ENCODE assay signal across 28 mouse cellular contexts in the genomic region with DNA sequence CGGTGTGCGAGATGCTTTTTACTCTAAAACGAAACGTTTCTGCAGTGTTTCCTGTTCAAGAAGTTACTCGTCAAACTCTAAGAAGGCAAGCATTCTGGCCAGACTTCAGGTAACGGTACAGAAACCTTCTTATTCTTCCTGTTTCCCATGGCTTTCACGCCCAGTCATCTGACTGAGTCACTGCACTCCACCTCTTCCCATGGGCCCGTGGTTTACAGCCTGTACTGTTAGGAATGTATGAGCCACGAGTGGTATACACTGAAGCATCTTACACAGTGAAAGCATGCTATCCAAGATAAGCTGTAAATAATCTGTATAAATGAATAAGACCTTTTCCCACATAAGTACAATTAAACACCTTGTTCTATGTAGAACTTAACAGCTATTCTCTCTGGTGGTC. TPM values are rescaled to one million over a fixed set of nuclear protein-coding genes. Genes with fewer than 3 reads are reported as not detected.
A peak's percentile ranks its signal among the peaks of the same experiment; 100 is the strongest.
DNase-seq lines count a peak whose midpoint lies in the region; ATAC-seq and TF ChIP-seq lines count a peak whose summit lies in the region.
"Had no signal": no experiment of that assay in that cellular context is flagged by ENCODE, and none has a peak within 500 bp of the region (broad histone marks: within the 10 kb centered on the region; RNA-seq: fewer than 3 reads in every experiment).

No protein-coding gene starts in this region.

- no peak overlapping the region for H3K27ac ChIP-seq in intestine, postnatal 0 days (ENCODE audit: low read depth, low read length)
- no peak overlapping the region for H3K27ac ChIP-seq in intestine, embryonic 16.5 days (ENCODE audit: low read length)
- H3K27ac ChIP-seq in CH12.LX (ENCODE audit: insufficient read depth, low read depth), result peak overlapping the region; percentile 32; the same call in 1 of the 2 replicates
- no peak overlapping the region for H3K27ac ChIP-seq in kidney, embryonic 14.5 days (ENCODE audit: low read depth, low read length)
- H3K27ac ChIP-seq: forebrain, embryonic 12.5 days; forebrain, embryonic 15.5 days; heart, embryonic 15.5 days; hindbrain, embryonic 10.5 days; hindbrain, embryonic 14.5 days; hindbrain, postnatal 0 days had no signal

- no peak for TF ChIP-seq EP300 in CH12.LX (IDR thresholded peaks at IDR 0.05; ENCODE audit: low read length)

- peaks cover 37% of the 10 kb centered on the region for H3K36me3 ChIP-seq in intestine, postnatal 0 days (ENCODE audit: control insufficient read depth, insufficient read depth)
- H3K36me3 ChIP-seq in intestine, embryonic 16.5 days (ENCODE audit: control insufficient read depth, insufficient read depth, low read length), result 0 out of 2 replicates have a peak, but pooled peaks cover 5% of the 10 kb centered on the region
- H3K36me3 ChIP-seq in CH12.LX (replicated peaks in 1 of 2; ENCODE audit: control insufficient read depth in 1 of 2, insufficient read depth in 1 of 2, low read length in 1 of 2), result peaks cover 52 to 93% of the 10 kb centered on the region in 2 experiments
- H3K36me3 ChIP-seq in kidney, embryonic 14.5 days (ENCODE audit: control insufficient read depth, insufficient read depth, low read length), result peaks cover 79% of the 10 kb centered on the region

- H3K27me3 ChIP-seq in intestine, postnatal 0 days (replicated peaks; ENCODE audit: control insufficient read depth, insufficient read depth, low read length), result no peaks in the 10 kb centered on the region
- H3K27me3 ChIP-seq in intestine, embryonic 16.5 days (replicated peaks; ENCODE audit: control insufficient read depth, insufficient read depth, low read length), result no peaks in the 10 kb centered on the region
- H3K27me3 ChIP-seq in CH12.LX (replicated peaks), result no peaks in the 10 kb centered on the region
- H3K27me3 ChIP-seq in Patski, result no peaks in the 10 kb centered on the region
- no peaks in the 10 kb centered on the region for H3K27me3 ChIP-seq in kidney, embryonic 14.5 days (ENCODE audit: control insufficient read depth, insufficient read depth, low read length)
- H3K27me3 ChIP-seq: forebrain, embryonic 12.5 days; forebrain, embryonic 15.5 days; heart, embryonic 12.5 days; heart, embryonic 15.5 days had no signal

- POLR2A ChIA-PET in Patski (lab: Charles Lee), result no interaction called here

- no peak overlapping the region for H3K9ac ChIP-seq in intestine, postnatal 0 days (ENCODE audit: low read depth, low read length)
- no peak overlapping the region for H3K9ac ChIP-seq in intestine, embryonic 16.5 days (ENCODE audit: low read depth, low read length)
- no peak overlapping the region for H3K9ac ChIP-seq in CH12.LX (ENCODE audit: insufficient read depth, low read depth)
- no peak overlapping the region for H3K9ac ChIP-seq in kidney, embryonic 14.5 days (ENCODE audit: low read depth, low read length)
- H3K9ac ChIP-seq: forebrain, embryonic 12.5 days; forebrain, embryonic 15.5 days; heart, embryonic 12.5 days; heart, embryonic 15.5 days; hindbrain, embryonic 14.5 days had no signal

- no peak for TF ChIP-seq RAD21 in CH12.LX (IDR thresholded peaks at IDR 0.05; ENCODE audit: low read depth, low read length)

- no peaks in the 10 kb centered on the region for H3K4me1 ChIP-seq in intestine, postnatal 0 days (replicated peaks; ENCODE audit: control insufficient read depth, insufficient read depth, low read length)
- H3K4me1 ChIP-seq in intestine, embryonic 16.5 days (ENCODE audit: control insufficient read depth, insufficient read depth, low read length), result no peaks in the 10 kb centered on the region
- peaks cover 10 to 25% of the 10 kb centered on the region in 2 experiments for H3K4me1 ChIP-seq in CH12.LX (ENCODE audit: control insufficient read depth in 1 of 2, insufficient read depth in 2 of 2)
- H3K4me1 ChIP-seq in kidney, embryonic 14.5 days (ENCODE audit: control insufficient read depth, insufficient read depth, low read length), result no peaks in the 10 kb centered on the region
- H3K4me1 ChIP-seq: forebrain, embryonic 12.5 days; forebrain, embryonic 15.5 days; heart, embryonic 12.5 days; heart, embryonic 15.5 days; hindbrain, embryonic 10.5 days had no signal

- DNase-seq in CH12.LX (ENCODE audit: extremely low read depth) (no peak), Patski (ENCODE audit: low read depth, low spot score) (no peak)
- no peak for DNase-seq in heart, adult 9 months (ENCODE audit: low spot score in 2 of 2)
- no peak for DNase-seq in gastrocnemius, adult 18-20 months (ENCODE audit: low spot score)
- DNase-seq: adrenal gland, adult 2 months; adrenal gland, postnatal 14 days; cerebellum, adult 11-12 months; cerebellum, adult 9-10 months; cerebellum, postnatal 14 days; gastrocnemius, postnatal 10 days; gastrocnemius, postnatal 36 days; heart, adult 11 months; heart, postnatal 10 days; heart, postnatal 36 days; kidney, adult 18-20 months; kidney, adult 9 months had no signal

- CTCF ChIA-PET in Patski (lab: Charles Lee), result no interaction called here

- peak; percentile 53; the same call in 1 of the 2 replicates for ATAC-seq in intestine, postnatal 0 days
- ATAC-seq in intestine, embryonic 16.5 days, result no peak
- ATAC-seq in Patski, result peak; percentile 54
- no peak for ATAC-seq in kidney, embryonic 14.5 days (ENCODE audit: low FRiP score, low TSS enrichment)
- no peak for ATAC-seq in granulocyte monocyte progenitor cell, adult 5-6 weeks (replicated peaks; ENCODE audit: poor library complexity, severe bottlenecking)
- ATAC-seq: forebrain, embryonic 15.5 days; hindbrain, postnatal 0 days; inflammation-experienced regulatory T-cells, adult 6 months had no signal

- TF ChIP-seq CTCF in intestine, postnatal 0 days (IDR thresholded peaks at IDR 0.05; ENCODE audit: low read depth), result no peak
- TF ChIP-seq CTCF in CH12.LX (conservative IDR thresholded peaks at IDR 0.05 in 1 of 2, IDR thresholded peaks at IDR 0.05 in 1 of 2; ENCODE audit: low read depth in 2 of 2, low read length in 2 of 2) (no peak), Patski (IDR thresholded peaks at IDR 0.05) (no peak)

- H3K4me2 ChIP-seq in intestine, postnatal 0 days (replicated peaks; ENCODE audit: low read depth), result no peak overlapping the region
- no peak overlapping the region for H3K4me2 ChIP-seq in intestine, embryonic 16.5 days (ENCODE audit: low read depth, low read length)
- no peak overlapping the region for H3K4me2 ChIP-seq in CH12.LX (ENCODE audit: insufficient read depth, low read depth, poor library complexity, severe bottlenecking)
- H3K4me2 ChIP-seq in kidney, embryonic 14.5 days (replicated peaks; ENCODE audit: low read depth, low read length), result no peak overlapping the region
- H3K4me2 ChIP-seq: forebrain, embryonic 12.5 days; forebrain, embryonic 15.5 days; heart, embryonic 12.5 days; heart, embryonic 15.5 days; hindbrain, embryonic 14.5 days had no signal

- dilution Hi-C loops in CH12.LX (cut with MboI; ENCODE audit: extremely low pct_ligation_motif_present, extremely low pct_unique_long_range_greater_than_20kb, low sequenced_read_pairs), result no loop called here

- no peak overlapping the region for H3K4me3 ChIP-seq in intestine, postnatal 0 days (ENCODE audit: low read depth, low read length)
- no peak overlapping the region for H3K4me3 ChIP-seq in intestine, embryonic 16.5 days (ENCODE audit: low read length)
- H3K4me3 ChIP-seq in CH12.LX (replicated peaks in 1 of 3; ENCODE audit: low read depth in 2 of 3, low read length in 2 of 3, poor library complexity in 1 of 3), result no peak overlapping the region
- no peak overlapping the region for H3K4me3 ChIP-seq in kidney, embryonic 14.5 days (ENCODE audit: low read length)
- H3K4me3 ChIP-seq: forebrain, embryonic 12.5 days; forebrain, embryonic 15.5 days; heart, embryonic 12.5 days; heart, embryonic 15.5 days; hindbrain, embryonic 10.5 days had no signal

- in situ Hi-C loops in CH12.LX (cut with MboI; ENCODE audit: low pct_ligation_motif_present, low pct_unique_long_range_greater_than_20kb, low sequenced_read_pairs), result no loop called here
- in situ Hi-C loops in Patski (cut with MboI; ENCODE audit: low pct_unique_long_range_greater_than_20kb), result no loop called here

- 69% methylated on average over 9 of the region's 9 CpGs for WGBS in intestine, postnatal 0 days
- WGBS in intestine, embryonic 16.5 days, result 81% methylated on average over 9 of the region's 9 CpGs
- WGBS in kidney, embryonic 14.5 days, result 90% methylated on average over 9 of the region's 9 CpGs

- peaks cover 1% of the 10 kb centered on the region; the same call in 1 of the 2 replicates for H3K79me2 ChIP-seq in CH12.LX (replicated peaks; ENCODE audit: control insufficient read depth, extremely low read depth, insufficient read depth, poor library complexity, severe bottlenecking)

- H3K9me3 ChIP-seq in intestine, postnatal 0 days (ENCODE audit: control insufficient read depth), result no peaks in the 10 kb centered on the region
- H3K9me3 ChIP-seq in intestine, embryonic 16.5 days (ENCODE audit: control insufficient read depth, low read length), result no peaks in the 10 kb centered on the region
- H3K9me3 ChIP-seq in CH12.LX (replicated peaks; ENCODE audit: low read length), result no peaks in the 10 kb centered on the region
- H3K9me3 ChIP-seq in kidney, embryonic 14.5 days (ENCODE audit: control insufficient read depth, low read length), result no peaks in the 10 kb centered on the region
- H3K9me3 ChIP-seq: forebrain, embryonic 12.5 days; forebrain, embryonic 15.5 days; heart, embryonic 12.5 days; heart, embryonic 15.5 days; hindbrain, embryonic 10.5 days had no signal

- TF ChIP-seq POLR2A in CH12.LX (IDR thresholded peaks at IDR 0.05; ENCODE audit: low read depth, low read length), result no peak

RNA-seq across cellular contexts. Expression of a gene that starts 23.2 kb away (rescaled TPM):
- 9.4 and 10.5 TPM in 2 replicates for polyA plus RNA-seq in intestine, postnatal 0 days (2015; fragmentation: Nextera tagmentation; extraction: Ambion mirVana)
- 17.3 and 18.3 TPM in 2 replicates for polyA plus RNA-seq in intestine, embryonic 16.5 days (2015; fragmentation: Nextera tagmentation; extraction: Ambion mirVana)
- total RNA-seq in CH12.LX (2012; rRNA removed) (19.9 TPM in 2 replicates), CH12.LX (2014; rRNA removed) (20.5 and 21.5 TPM in 2 replicates)
- polyA plus RNA-seq in CH12.LX (2012; ENCODE audit: insufficient read length, low read depth) (46.5 and 50.1 TPM in 2 replicates), Patski (2021) (19.3 TPM)
- 1 to 10 TPM; 8.8 to 9.7 TPM for total RNA-seq in gastrocnemius, adult 18-20 months (2021)
- 28.5 and 33.4 TPM in 2 replicates for polyA plus RNA-seq in kidney, embryonic 14.5 days (2014; fragmentation: Nextera tagmentation; extraction: Ambion mirVana)
- 58.1 and 64.8 TPM in 2 replicates for total RNA-seq in granulocyte monocyte progenitor cell, adult 5-6 weeks (2014; fragmentation: Nextera tagmentation)
- 27.0 and 46.8 TPM in 2 replicates for total RNA-seq in granulocyte monocyte progenitor cell, adult 5-6 weeks (2017)

RNA-seq across cellular contexts. Expression of a gene that starts 23.3 kb away (rescaled TPM):
- 16.6 and 17.0 TPM in 2 replicates for polyA plus RNA-seq in intestine, postnatal 0 days (2015; fragmentation: Nextera tagmentation; extraction: Ambion mirVana)
- polyA plus RNA-seq in intestine, embryonic 16.5 days (2015; fragmentation: Nextera tagmentation; extraction: Ambion mirVana), result 18.6 and 19.0 TPM in 2 replicates
- total RNA-seq in CH12.LX (2012; rRNA removed) (61.8 and 76.0 TPM in 2 replicates), CH12.LX (2014; rRNA removed) (132 and 153 TPM in 2 replicates)
- polyA plus RNA-seq in CH12.LX (2012; ENCODE audit: insufficient read length, low read depth) (93.9 and 117 TPM in 2 replicates), Patski (2021) (32.8 TPM)
- total RNA-seq in gastrocnemius, adult 18-20 months (2021), result 1 to 10 TPM; 8.5 to 9.8 TPM
- polyA plus RNA-seq in kidney, embryonic 14.5 days (2014; fragmentation: Nextera tagmentation; extraction: Ambion mirVana), result 37.4 and 40.6 TPM in 2 replicates
- total RNA-seq in granulocyte monocyte progenitor cell, adult 5-6 weeks (2014; fragmentation: Nextera tagmentation), result 19.3 and 29.2 TPM in 2 replicates
- total RNA-seq in granulocyte monocyte progenitor cell, adult 5-6 weeks (2017), result 61.3 and 64.2 TPM in 2 replicates

RNA-seq across cellular contexts. Expression of a gene that starts 47.2 kb away (rescaled TPM):
- polyA plus RNA-seq in intestine, postnatal 0 days (2015; fragmentation: Nextera tagmentation; extraction: Ambion mirVana), result 370 and 400 TPM in 2 replicates
- 300 and 311 TPM in 2 replicates for polyA plus RNA-seq in intestine, embryonic 16.5 days (2015; fragmentation: Nextera tagmentation; extraction: Ambion mirVana)
- total RNA-seq in CH12.LX (2012; rRNA removed), result 1,722 and 2,105 TPM in 2 replicates
- total RNA-seq in CH12.LX (2014; rRNA removed), result 1,555 and 1,586 TPM in 2 replicates
- polyA plus RNA-seq in CH12.LX (2012; ENCODE audit: insufficient read length, low read depth), result 945 and 1,140 TPM in 2 replicates
- polyA plus RNA-seq in Patski (2021), result 404 TPM
- total RNA-seq in gastrocnemius, adult 18-20 months (2021), result 100 to 1,000 TPM; 569 to 638 TPM
- 271 and 274 TPM in 2 replicates for polyA plus RNA-seq in kidney, embryonic 14.5 days (2014; fragmentation: Nextera tagmentation; extraction: Ambion mirVana)
- 640 and 684 TPM in 2 replicates for total RNA-seq in granulocyte monocyte progenitor cell, adult 5-6 weeks (2014; fragmentation: Nextera tagmentation)
- 250 and 253 TPM in 2 replicates for total RNA-seq in granulocyte monocyte progenitor cell, adult 5-6 weeks (2017)

RNA-seq across cellular contexts. Expression of a gene that starts 59.3 kb away (rescaled TPM):
- polyA plus RNA-seq in intestine, postnatal 0 days (2015; fragmentation: Nextera tagmentation; extraction: Ambion mirVana), result 228 and 239 TPM in 2 replicates
- polyA plus RNA-seq in intestine, embryonic 16.5 days (2015; fragmentation: Nextera tagmentation; extraction: Ambion mirVana), result 415 and 469 TPM in 2 replicates
- total RNA-seq in CH12.LX (2012; rRNA removed), result 717 and 896 TPM in 2 replicates
- 136 and 137 TPM in 2 replicates for total RNA-seq in CH12.LX (2014; rRNA removed)
- 691 and 791 TPM in 2 replicates for polyA plus RNA-seq in CH12.LX (2012; ENCODE audit: insufficient read length, low read depth)
- 354 TPM for polyA plus RNA-seq in Patski (2021)
- total RNA-seq in gastrocnemius, adult 18-20 months (2021), result 10 to 100 TPM; 10.2 to 16.0 TPM
- 458 and 601 TPM in 2 replicates for polyA plus RNA-seq in kidney, embryonic 14.5 days (2014; fragmentation: Nextera tagmentation; extraction: Ambion mirVana)
- 112 and 180 TPM in 2 replicates for total RNA-seq in granulocyte monocyte progenitor cell, adult 5-6 weeks (2014; fragmentation: Nextera tagmentation)
- not detected in 2 replicates for total RNA-seq in granulocyte monocyte progenitor cell, adult 5-6 weeks (2017)

RNA-seq across cellular contexts. Expression of a gene that starts 59.5 kb away (rescaled TPM):
- polyA plus RNA-seq in intestine, postnatal 0 days (2015; fragmentation: Nextera tagmentation; extraction: Ambion mirVana), result 132 and 146 TPM in 2 replicates
- polyA plus RNA-seq in intestine, embryonic 16.5 days (2015; fragmentation: Nextera tagmentation; extraction: Ambion mirVana), result 156 and 157 TPM in 2 replicates
- total RNA-seq in CH12.LX (2012; rRNA removed), result 187 and 253 TPM in 2 replicates
- total RNA-seq in CH12.LX (2014; rRNA removed), result 443 and 488 TPM in 2 replicates
- 129 and 170 TPM in 2 replicates for polyA plus RNA-seq in CH12.LX (2012; ENCODE audit: insufficient read length, low read depth)
- polyA plus RNA-seq in Patski (2021), result 58.4 TPM
- 10 to 100 TPM in 1 of 2 experiments, 1 to 10 TPM in 1; 10.0 to 11.6 TPM for total RNA-seq in gastrocnemius, adult 18-20 months (2021)
- polyA plus RNA-seq in kidney, embryonic 14.5 days (2014; fragmentation: Nextera tagmentation; extraction: Ambion mirVana), result 211 and 282 TPM in 2 replicates
- 78.3 and 96.2 TPM in 2 replicates for total RNA-seq in granulocyte monocyte progenitor cell, adult 5-6 weeks (2014; fragmentation: Nextera tagmentation)
- total RNA-seq in granulocyte monocyte progenitor cell, adult 5-6 weeks (2017), result 178 and 237 TPM in 2 replicates

Comparison
In these comparisons a context has a peak if more than half of its experiments do, and no peak if none do; other contexts are left out.
1. ATAC-seq: peak in intestine, postnatal 0 days (single experiment) and Patski (single experiment); none in intestine, embryonic 16.5 days (single experiment), kidney, embryonic 14.5 days (single experiment) and granulocyte monocyte progenitor cell, adult 5-6 weeks (single experiment).